Mouse (Mus musculus) spleen, adult 2 months (tissue): ENCODE results near the gene Cyp4b1.

Source experiments
- CTCF ChIP-seq: fragments of 200-500 bp; IDR thresholded peaks from 2 replicates; pipeline ENCODE4 v1.5.1; 2011; ENCODE audit warnings: mild to moderate bottlenecking, inconsistent platforms; ENCODE audit not compliant: insufficient read depth, insufficient read length, insufficient replicate concordance; ENCODE audit errors: extremely low read depth
- POLR2A ChIP-seq: fragments of 200-500 bp; IDR thresholded peaks from 2 replicates; pipeline ENCODE4 v1.6.1; 2011; ENCODE audit warnings: low read depth, low read length, inconsistent platforms

- TF ChIP-seq POLR2A = no peak
- no peak for TF ChIP-seq CTCF
These were observed 10.3 kb upstream of the Cyp4b1 start for GRCm38 (mm10) chr4:115657867-115658249.
